Mouse (Mus musculus) hindbrain, embryonic 14.5 days (tissue): ENCODE data around the gene D2hgdh. TPM values are rescaled to one million over a fixed set of nuclear protein-coding genes. Genes with fewer than 3 reads are reported as not detected.

ENCODE experiments used
- ATAC-seq: fragments of 200-750 bp; cut with Nextera tagmentation; 2 replicates; pipeline ENCODE4 v1.8.0; 2017; ENCODE audit warnings: moderate number of reproducible peaks, mild to moderate bottlenecking, moderate TSS enrichment, moderate library complexity; ENCODE audit not compliant: low FRiP score
- DNase-seq: peaks from one replicate; pipeline ENCODE4 v3.0.0-alpha.2; 2015; ENCODE audit warnings: low spot score
- H3K27ac ChIP-seq: fragments of 300-500 bp; sonication (generic); 2 replicates; pipeline ENCODE4 v1.5.1; 2014; ENCODE audit warnings: mild to moderate bottlenecking, moderate library complexity
- H3K27me3 ChIP-seq: fragments of 300-500 bp; sonication (generic); 2 replicates; pipeline ENCODE4 v1.6.1; 2014; ENCODE audit warnings: mild to moderate bottlenecking, low read length, mixed read lengths; ENCODE audit not compliant: control insufficient read depth, insufficient read depth
- H3K36me3 ChIP-seq: fragments of 300-500 bp; sonication (generic); replicated peaks from 2 replicates; pipeline ENCODE4 v1.6.1; 2014; ENCODE audit not compliant: control insufficient read depth, insufficient read depth
- H3K4me1 ChIP-seq: fragments of 300-500 bp; sonication (generic); replicated peaks from 2 replicates; pipeline ENCODE4 v1.6.1; 2014; ENCODE audit warnings: antibody characterized with exemption, low read length, mixed read lengths; ENCODE audit not compliant: control insufficient read depth, insufficient read depth
- H3K4me2 ChIP-seq: fragments of 300-500 bp; sonication (generic); replicated peaks from 2 replicates; pipeline ENCODE4 v1.6.1; 2014; ENCODE audit warnings: mild to moderate bottlenecking, moderate library complexity
- H3K4me3 ChIP-seq: fragments of 300-500 bp; sonication (generic); replicated peaks from 2 replicates; pipeline ENCODE4 v1.5.1; 2014; ENCODE audit warnings: mild to moderate bottlenecking, low read length
- H3K9ac ChIP-seq: fragments of 300-500 bp; sonication (generic); 2 replicates; pipeline ENCODE4 v1.6.1; 2014
- H3K9me3 ChIP-seq: fragments of 300-500 bp; sonication (generic); 2 replicates; pipeline ENCODE4 v1.6.1; 2016; ENCODE audit warnings: low read length; ENCODE audit not compliant: control insufficient read depth
- WGBS: fragments of 180-500 bp; shearing (Covaris S2); extraction: QIAGEN DNeasy Blood & Tissue Kit; methylation state at CpG from one replicate; pipeline ENCODE4 v1.1.7; 2014; 5-methylcytosine and 5-hydroxymethylcytosine counted together
- polyA plus RNA-seq: library from polyadenylated mRNA; unstranded; fragments of >200 nt; fragmentation: Nextera tagmentation; extraction: Ambion mirVana; gene quantifications from 2 replicates; pipeline ENCODE4 v1.2.1, GENCODE M21; 2014

Gene D2hgdh
- 11.3 and 12.5 TPM in 2 replicates for polyA plus RNA-seq

DNA sequence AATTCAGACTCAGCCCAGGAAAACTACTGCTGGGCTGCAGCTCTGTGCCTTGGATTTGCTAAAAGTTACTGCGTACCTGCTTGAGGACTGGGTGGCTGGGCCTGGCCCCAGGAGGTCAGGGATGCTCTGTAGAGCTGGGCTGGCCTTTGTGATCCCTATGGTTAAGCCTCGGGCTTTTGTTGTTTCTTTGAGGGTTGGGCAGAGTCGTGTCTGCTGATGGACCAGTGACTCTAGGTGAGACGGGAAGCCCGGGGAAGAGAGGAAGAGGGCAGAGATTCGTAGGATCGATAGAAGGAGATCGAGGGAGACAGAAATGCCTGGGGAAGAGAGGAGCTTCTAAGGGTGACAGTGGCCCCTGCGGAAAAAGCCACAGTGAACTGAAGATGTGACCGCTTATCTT, at the start of gene D2hgdh:
Gene D2hgdh, plus strand, starts transcription at position 301 of the 400 bp plus-strand sequence.
- Histone ChIP-seq H3K36me3 (peaks cover 21% of the 10 kb centered on the region), H3K27ac (peak within 1 kb of the TSS; percentile 94), H3K4me3 (peak within 1 kb of the TSS; percentile 43), H3K9ac (peak within 1 kb of the TSS; percentile 71), H3K4me1 (peaks cover 13% of the 10 kb centered on the region), H3K9me3 (no peaks in the 10 kb centered on the region), H3K27me3 (no peaks in the 10 kb centered on the region), H3K4me2 (peak within 1 kb of the TSS; percentile 92)
- 9% methylated on average over 10 of the region's 10 CpGs for WGBS
- DNase-seq, result no peak
- ATAC-seq, result peak; percentile 3; the same call in 1 of the 2 replicates

DNA sequence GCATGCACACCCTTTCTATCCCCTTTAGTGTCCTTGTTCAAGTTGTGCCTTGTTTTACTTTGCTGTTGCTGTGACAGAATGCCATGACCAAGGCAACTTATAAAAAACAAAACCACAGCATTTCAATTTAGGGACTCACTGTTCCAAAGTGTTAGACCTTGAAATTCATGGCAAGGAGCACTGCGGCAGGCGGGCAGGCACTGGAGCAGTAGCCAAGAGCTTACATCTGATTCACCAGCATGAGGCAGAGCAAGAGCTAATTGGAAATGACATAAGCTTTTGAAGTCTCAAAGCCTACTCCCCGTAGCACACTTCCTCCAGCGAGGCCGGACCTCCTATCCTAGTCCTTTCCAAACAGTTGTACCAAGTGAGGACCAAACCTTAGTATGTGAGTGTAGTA, 48.0 kb upstream of the D2hgdh start:
- no peaks in the 10 kb centered on the region for H3K9me3 ChIP-seq
- H3K9ac ChIP-seq, result no peak overlapping the region
- no peak overlapping the region for H3K4me3 ChIP-seq
- H3K4me2 ChIP-seq, result no peak overlapping the region
- H3K27me3 ChIP-seq, result no peaks in the 10 kb centered on the region
- H3K4me1 ChIP-seq, result no peaks in the 10 kb centered on the region
- H3K36me3 ChIP-seq, result peaks cover 76% of the 10 kb centered on the region
- ATAC-seq, result no peak
- DNase-seq, result no peak
- 95% methylated on average over 5 of the region's 5 CpGs for WGBS
- H3K27ac ChIP-seq, result no peak overlapping the region

DNA sequence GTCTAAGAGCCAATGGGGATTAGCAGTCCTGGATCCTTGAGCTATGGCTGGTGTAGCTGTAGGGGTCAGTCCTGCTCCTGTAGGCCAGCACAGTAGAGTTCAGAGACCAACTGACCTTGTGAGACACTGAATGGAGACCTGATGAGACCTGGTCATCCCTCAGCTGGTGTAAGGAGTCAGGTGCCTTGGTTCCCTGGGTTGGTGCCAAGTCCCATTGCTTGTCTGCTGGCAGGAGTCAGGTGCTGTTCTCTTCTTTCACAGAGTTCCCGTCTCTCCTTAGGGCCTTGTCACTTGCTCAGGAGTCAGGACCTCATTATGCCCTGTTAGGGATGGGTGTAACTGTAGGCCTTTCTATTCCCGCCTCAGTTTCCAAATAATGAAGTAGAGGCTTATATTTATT, 37.8 kb upstream of the D2hgdh start:
- Histone ChIP-seq H3K4me3 (no peak overlapping the region), H3K4me2 (no peak overlapping the region), H3K4me1 (no peaks in the 10 kb centered on the region), H3K9ac (no peak overlapping the region), H3K9me3 (no peaks in the 10 kb centered on the region), H3K36me3 (peaks cover 95% of the 10 kb centered on the region), H3K27me3 (no peaks in the 10 kb centered on the region), H3K27ac (no peak overlapping the region)
- DNase-seq, result no peak
- no peak for ATAC-seq
- 95% methylated on average over 2 of the region's 2 CpGs for WGBS

DNA sequence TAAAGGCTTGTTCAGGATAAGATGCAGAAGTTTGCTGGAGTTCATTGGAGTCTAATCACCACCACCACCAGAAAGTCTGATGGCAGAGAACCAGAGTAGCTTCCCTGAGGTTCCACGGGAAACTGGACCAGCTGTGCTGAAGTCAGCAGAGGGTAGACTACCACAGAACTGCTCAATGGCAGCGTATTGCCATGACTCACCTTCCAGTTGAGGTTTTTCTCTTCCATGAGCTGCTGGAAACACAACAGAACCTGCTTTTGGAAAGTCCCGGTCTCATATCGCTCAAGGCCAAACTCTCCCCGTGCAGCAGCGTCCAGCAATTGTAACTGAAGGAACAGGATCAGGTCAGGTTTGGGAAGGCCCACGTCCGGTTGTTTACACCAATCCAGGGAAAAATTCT, 30.2 kb upstream of the D2hgdh start:
- no peak for ATAC-seq
- 95% methylated on average over 8 of the region's 8 CpGs for WGBS
- Histone ChIP-seq H3K36me3 (peaks cover 82% of the 10 kb centered on the region), H3K27me3 (no peaks in the 10 kb centered on the region), H3K4me1 (no peaks in the 10 kb centered on the region), H3K27ac (no peak overlapping the region), H3K4me3 (no peak overlapping the region), H3K9ac (no peak overlapping the region), H3K4me2 (no peak overlapping the region), H3K9me3 (no peaks in the 10 kb centered on the region)
- no peak for DNase-seq

DNA sequence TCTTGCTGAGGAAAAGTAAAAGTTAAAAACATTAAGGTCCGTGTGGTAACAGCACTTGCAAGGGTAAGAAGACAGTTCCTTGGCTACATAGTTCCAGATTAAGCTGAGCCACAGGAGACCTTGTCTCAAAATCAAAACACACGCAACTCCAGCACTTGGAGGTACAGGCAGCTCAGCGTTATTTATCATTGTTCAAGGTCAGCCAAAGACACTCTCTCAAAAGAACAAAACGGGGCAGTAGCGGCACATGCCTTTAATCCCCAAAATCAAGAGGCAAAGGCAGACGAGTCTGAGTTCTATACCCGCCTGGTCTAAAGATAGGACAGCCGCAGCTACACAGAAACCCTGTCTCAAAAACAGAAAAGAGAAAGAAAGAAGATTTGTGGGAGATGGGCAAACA, 28.8 kb upstream of the D2hgdh start:
- Histone ChIP-seq H3K4me2 (no peak overlapping the region), H3K9me3 (no peaks in the 10 kb centered on the region), H3K4me3 (no peak overlapping the region), H3K36me3 (peaks cover 80% of the 10 kb centered on the region), H3K27ac (no peak overlapping the region), H3K9ac (no peak overlapping the region), H3K27me3 (no peaks in the 10 kb centered on the region), H3K4me1 (peaks cover under 1% of the 10 kb centered on the region; the same call in 1 of the 2 replicates)
- DNase-seq, result no peak
- no peak for ATAC-seq
- WGBS, result 88% methylated on average over 8 of the region's 8 CpGs

- Histone ChIP-seq H3K4me3 (peak overlapping the region; percentile 73), H3K27me3 (no peaks in the 10 kb centered on the region), H3K9ac (peak overlapping the region; percentile 74), H3K4me2 (peak overlapping the region; percentile 90), H3K27ac (peak overlapping the region; percentile 78; the same call in 1 of the 2 replicates), H3K4me1 (peaks cover 18% of the 10 kb centered on the region), H3K36me3 (peaks cover 39% of the 10 kb centered on the region), H3K9me3 (no peaks in the 10 kb centered on the region)
- DNase-seq (no peak), ATAC-seq (no peak)
- 78% methylated on average over 21 of the region's 21 CpGs for WGBS
Measured at GRCm38 (mm10) chr1:93800670-93801503, 23.8 kb upstream of the D2hgdh start.

DNA sequence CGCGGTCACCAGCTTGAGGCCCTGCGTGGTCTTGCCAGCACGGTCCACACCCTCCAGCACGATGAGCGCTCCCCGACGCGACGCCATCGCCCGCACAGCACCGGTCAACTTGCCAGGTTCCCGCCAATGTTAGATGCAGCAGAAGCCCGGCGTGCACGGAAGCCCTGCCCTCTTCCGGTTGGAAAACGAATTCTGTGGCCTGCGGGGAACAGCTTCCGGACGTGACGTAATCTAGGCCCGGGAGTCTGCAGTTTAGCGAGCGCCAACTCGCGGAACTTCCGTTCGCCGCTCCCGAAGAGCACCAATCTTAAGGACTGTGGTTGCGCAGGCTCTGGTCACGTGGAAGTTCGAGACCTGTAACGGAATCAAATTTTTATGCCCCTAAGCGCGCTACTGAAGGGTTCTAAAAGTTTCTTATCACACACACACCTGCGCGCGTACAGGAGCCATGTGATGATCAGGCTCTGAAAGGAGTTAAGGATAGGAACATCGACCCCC, 22.9 kb upstream of the D2hgdh start, which contains the start of gene Dtymk:
Gene Dtymk, minus strand, starts transcription at position 194 of the 498 bp plus-strand sequence.
- peak; percentile 70 for ATAC-seq

DNA sequence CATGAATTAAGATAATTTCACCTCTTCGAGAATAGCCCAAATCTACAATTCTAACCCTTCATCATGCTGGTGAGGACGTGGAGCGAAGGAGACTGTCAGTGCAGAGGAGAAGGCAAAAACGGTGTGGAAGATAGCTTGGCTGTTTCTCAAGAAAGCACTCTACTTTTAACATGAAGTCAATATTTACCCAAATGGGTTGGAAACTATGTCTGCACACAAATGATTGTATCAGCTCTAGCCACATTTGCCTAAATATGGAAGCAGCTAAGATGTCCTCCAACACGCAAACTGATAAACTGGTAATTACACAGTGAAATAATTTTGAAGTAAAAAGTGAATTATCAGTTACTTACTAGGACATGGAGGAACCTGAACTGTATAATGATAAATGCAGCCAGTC, 21.9 kb upstream of the D2hgdh start:
- ATAC-seq (no peak), DNase-seq (no peak)
- Histone ChIP-seq H3K9ac (0 out of 2 replicates have a peak overlapping the region, but pooled peaks have one; percentile 66), H3K4me2 (peak overlapping the region; percentile 90), H3K27me3 (no peaks in the 10 kb centered on the region), H3K36me3 (peaks cover 38% of the 10 kb centered on the region), H3K27ac (peak overlapping the region; percentile 91; the same call in 1 of the 2 replicates), H3K9me3 (no peaks in the 10 kb centered on the region), H3K4me1 (peaks cover 18% of the 10 kb centered on the region), H3K4me3 (peak overlapping the region; percentile 50; the same call in 1 of the 2 replicates)
- WGBS, result 89% methylated on average over 5 of the region's 5 CpGs

More for the DNA sequence above, 22.9 kb upstream of the D2hgdh start, which contains the start of gene Dtymk:
- peak; percentile 97 for DNase-seq
- WGBS, result under 1% methylated on average over 42 of the region's 42 CpGs
- Histone ChIP-seq H3K4me1 (peaks cover 18% of the 10 kb centered on the region), H3K27me3 (no peaks in the 10 kb centered on the region), H3K27ac (peak within 1 kb of the TSS; percentile 78), H3K4me3 (peak within 1 kb of the TSS; percentile 73), H3K9ac (peak within 1 kb of the TSS; percentile 74), H3K36me3 (peaks cover 35% of the 10 kb centered on the region), H3K4me2 (peak within 1 kb of the TSS; percentile 90), H3K9me3 (no peaks in the 10 kb centered on the region)
